Mouse (Mus musculus): Measurements from ENCODE around the gene E2f7.
"Not testable (repeated sequence)": the region's sequence is repeated elsewhere in the genome, so short reads cannot be mapped to it uniquely, and the experiment has no call there.

Gene E2f7

DNA sequence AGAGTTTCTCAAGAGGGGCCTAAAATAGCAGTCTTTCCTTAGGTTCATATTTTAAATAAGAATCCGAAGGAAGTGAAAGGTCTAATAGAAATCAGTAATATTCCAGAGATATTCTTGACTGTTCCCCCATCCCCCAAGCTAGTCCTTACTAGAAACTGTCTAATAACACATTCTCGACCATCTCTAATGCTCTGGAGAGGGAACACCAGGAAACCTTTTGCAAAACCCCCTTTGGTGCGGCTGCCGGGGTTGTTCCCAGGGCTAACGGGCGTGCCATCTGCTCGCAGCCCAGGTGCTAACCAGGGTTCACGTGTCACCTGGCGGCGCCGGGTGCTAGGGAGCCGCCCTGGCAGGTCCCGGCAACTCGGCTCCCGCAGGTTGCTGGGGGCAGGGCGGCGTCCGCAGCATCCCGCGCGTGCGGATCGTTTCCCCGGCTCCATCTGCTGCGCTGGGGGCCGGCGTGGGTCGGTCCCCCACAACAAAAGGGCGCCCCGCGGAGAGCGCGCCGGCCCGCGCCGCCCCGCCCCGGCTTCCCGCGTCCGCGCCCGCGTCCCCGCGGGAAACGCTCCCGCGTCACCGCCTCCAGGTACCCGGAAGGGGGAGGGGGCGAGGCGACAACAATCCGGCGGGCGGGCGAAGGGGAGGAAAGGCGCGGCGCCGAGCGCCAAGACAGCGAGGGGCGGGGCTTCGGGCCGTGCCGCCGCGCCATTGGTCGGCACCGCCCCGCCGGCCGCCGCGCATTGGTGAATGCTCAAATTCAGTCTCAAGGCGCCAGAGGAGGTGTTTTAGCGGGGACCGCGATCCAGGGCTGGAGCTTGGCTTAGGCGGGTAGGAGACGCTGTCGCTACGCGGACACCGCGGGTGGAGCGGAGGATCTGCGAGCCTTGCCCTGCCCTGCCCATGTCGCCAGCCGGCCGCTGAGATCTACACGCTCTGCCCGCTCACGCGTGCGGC lies at the start of gene E2f7:
Gene E2f7 (plus strand): TSS at position 754 of the 954 bp plus-strand sequence.
- DNase-seq (ENCODE audit: low spot score in 2 of 2), result peak; percentile 94 to 95

GRCm38 (mm10) chr10:110701276-110701675 lies 44.0 kb upstream of the E2f7 start:
- DNase-seq (ENCODE audit: low spot score in 2 of 2), result no peak

GRCm38 (mm10) chr10:110705672-110706071 lies 39.6 kb upstream of the E2f7 start:
- no peak for DNase-seq (ENCODE audit: low spot score in 2 of 2)

DNA sequence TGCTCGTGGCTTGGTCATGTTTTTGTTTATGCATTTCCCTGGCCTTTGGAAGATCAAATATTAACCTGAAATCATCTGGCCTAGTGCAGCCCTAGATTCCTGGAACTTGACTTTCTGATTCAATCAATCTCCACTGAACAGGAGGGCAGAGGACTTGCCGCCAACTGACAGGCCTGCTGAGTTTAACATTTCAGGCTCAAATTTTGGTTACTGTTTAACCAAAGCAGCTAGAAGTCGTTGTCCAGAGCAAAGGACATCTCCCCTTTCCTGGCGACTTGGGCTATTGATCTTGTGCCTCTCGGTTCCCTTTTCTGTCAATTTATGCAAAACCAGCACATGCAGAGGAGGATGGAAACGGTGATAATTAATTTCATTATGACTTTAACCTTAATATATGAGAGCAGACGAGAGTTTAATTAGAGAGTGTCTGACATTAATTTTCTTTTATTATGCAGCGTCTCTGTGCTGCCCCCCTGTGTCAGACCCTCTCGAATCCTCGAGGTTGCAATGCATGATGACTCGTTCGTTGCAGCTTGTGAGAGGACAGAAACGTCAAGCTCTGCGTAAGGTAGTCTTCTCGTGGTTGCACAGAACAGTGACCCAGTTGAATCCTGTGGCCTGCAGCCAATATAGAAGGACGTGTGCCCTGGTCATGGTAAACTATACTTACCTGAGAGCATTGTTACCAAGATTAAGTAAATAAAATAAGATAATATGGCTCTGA lies 37.7 kb upstream of the E2f7 start:
- DNase-seq (ENCODE audit: low spot score in 2 of 2), result peak in 1 of 2 experiments; percentile 38

DNA sequence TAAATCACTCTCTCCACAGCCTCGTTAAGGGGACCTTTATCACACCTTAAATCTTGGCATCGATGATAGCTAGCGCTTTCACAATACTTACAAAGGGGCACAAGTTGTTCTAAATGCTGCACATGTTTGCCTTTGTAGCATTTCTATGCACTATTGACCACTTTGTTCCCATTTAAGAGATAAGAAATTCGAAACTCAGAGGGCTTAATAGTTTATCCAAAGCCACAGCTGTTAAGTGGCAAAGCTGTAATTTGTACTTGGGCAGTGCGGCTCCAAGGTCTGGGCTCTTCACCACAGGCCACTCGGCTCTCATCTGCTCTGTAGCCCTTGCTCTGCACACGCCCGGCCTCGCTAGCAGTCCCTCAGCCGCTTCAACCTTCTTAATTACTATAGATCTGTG lies 28.4 kb upstream of the E2f7 start:
- DNase-seq (ENCODE audit: low spot score in 2 of 2), result no peak

DNA sequence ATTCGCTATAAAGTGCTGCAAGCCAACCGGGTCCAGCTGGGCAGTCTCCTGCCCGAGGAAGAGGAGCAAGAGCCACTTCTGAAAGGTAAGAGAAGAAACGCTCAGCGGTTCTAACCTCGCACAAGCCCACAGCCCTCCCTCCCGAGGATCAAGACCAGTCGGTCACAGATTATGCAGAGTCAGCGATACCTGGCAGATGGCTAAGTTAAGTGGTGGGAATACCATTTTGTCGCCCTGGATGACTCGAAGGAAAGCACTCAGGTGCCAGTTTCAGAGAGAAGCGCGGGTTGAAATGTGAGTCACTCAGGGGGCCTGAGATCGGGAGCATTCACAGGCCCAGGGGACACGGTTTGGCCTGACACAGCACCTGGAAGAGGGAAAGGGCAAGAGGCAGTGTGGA lies 18.8 kb upstream of the E2f7 start:
- no peak for DNase-seq (ENCODE audit: low spot score in 2 of 2)

DNA sequence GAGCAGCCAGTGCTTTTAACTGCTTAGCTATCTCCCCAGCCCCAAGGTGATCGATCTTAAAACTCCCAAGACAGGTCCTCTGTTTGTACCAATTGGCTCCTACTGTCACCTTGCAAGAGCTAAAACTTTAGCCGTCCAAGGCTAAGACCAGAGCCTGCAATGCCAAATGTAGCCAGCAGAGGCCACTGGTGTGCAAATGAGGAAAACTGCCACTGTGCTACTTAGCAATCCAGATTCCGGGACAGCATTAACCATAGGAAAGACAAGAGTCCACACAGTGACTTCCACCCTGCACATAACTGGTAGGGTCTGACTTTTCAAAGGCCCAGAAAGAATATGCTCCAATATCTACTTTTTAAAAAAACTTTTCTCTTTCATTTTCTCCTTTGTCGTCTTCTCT lies 17.4 kb upstream of the E2f7 start:
- DNase-seq (ENCODE audit: low spot score in 2 of 2), result no peak

GRCm38 (mm10) chr10:110733343-110733742 lies 11.9 kb upstream of the E2f7 start:
- peak; percentile 50 to 82 for DNase-seq (ENCODE audit: low spot score in 2 of 2)

DNA sequence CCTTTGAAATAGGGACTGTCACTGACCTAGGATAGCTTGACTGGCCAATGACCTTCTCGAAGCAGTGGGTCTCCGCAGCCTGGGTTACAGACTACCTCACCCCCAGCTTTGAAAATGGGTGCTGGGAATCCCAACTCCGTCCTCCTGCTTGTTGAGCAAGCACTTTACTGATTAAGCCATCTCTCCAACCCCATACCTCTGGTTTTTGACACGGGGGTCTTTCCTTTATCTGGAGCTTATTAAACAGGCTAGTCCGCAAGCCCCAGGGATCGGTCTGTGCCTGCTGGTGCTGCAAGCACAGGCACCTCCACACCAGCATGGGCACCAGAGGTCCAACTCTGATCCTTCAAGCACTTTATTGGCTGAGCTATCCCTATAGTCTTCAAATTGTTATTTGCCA lies 1.5 kb upstream of the E2f7 start:
- DNase-seq (ENCODE audit: low spot score in 2 of 2), result no peak

GRCm38 (mm10) chr10:110744120-110744519 lies 1.1 kb upstream of the E2f7 start:
- DNase-seq (ENCODE audit: low spot score in 2 of 2), result no peak

DNA sequence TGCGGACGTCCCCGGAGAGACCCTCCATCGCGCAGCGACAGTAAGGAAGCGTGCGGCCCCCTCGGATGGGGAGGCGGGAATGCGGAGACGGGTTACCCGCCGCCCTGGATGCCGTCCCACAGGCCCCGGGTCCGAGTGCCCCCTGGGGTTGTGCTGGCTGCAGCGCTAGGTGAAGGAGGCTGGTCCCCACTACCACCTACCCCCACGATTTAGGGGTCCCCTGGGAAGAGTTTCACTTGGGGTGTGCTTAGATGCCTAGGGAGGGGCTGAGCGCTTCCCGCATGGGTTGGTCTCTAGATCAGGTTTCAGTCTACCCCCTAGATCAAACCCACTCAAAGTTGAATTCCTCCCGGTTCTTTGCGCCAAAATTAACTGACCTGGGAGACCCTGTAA lies 397 bp downstream of the E2f7 start:
- no peak for DNase-seq (ENCODE audit: low spot score in 2 of 2)

- no peak for DNase-seq (ENCODE audit: low spot score in 2 of 2)
Observed at GRCm38 (mm10) chr10:110749081-110749480, 3.8 kb downstream of the E2f7 start.

- DNase-seq (ENCODE audit: low spot score in 2 of 2), result no peak
Observed at GRCm38 (mm10) chr10:110749510-110750305, 4.5 kb downstream of the E2f7 start.

- no peak for DNase-seq (ENCODE audit: low spot score in 2 of 2)
Observed at GRCm38 (mm10) chr10:110752849-110753248, 7.6 kb downstream of the E2f7 start.

GRCm38 (mm10) chr10:110755556-110755955 lies 10.3 kb downstream of the E2f7 start:
- DNase-seq (ENCODE audit: low spot score in 2 of 2), result no peak

GRCm38 (mm10) chr10:110756271-110756793 lies 11.1 kb downstream of the E2f7 start:
- no peak for DNase-seq (ENCODE audit: low spot score in 2 of 2)

DNA sequence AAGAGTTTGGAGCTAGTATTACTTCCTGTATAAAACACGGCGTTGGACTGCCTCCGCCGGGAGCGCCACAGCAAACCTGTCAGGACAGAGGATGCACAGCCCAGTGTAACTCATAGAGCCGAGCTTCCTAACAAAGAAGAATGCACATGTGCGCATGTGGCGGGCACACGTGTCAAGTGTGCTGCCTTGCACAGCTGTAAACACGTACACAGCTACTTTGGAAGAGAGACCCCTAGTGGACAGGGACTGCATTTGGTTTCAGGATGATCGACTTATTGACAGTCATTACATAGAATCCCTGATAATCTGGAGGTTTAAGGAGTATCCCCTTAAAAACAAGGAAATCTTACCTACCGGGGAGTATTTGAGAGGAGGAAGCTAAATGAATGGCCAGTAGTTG lies 15.3 kb downstream of the E2f7 start:
- DNase-seq (ENCODE audit: low spot score in 2 of 2), result not testable (repeated sequence)

GRCm38 (mm10) chr10:110762134-110762884 lies 17.1 kb downstream of the E2f7 start:
- no peak for DNase-seq (ENCODE audit: low spot score in 2 of 2)

DNA sequence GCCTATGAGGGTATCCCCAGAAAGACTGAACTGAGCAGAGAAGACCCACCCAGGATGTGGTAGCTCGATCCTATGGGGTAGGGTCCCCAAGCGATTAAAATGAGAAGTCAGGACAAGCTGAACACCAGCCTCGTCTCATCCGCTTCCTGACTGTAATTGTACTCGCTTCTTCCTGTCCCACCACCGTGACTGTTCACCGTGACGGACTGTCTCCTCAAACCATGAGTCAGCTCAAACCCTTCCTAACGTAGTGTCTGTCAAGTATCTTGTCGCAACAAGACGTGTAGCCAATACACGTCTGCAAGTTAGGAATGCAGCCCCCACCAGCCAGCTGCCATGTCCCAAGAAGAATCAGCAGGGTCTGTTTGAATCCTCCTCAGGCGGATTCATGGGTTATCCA lies 18.2 kb downstream of the E2f7 start:
- no peak for DNase-seq (ENCODE audit: low spot score in 2 of 2)

DNA sequence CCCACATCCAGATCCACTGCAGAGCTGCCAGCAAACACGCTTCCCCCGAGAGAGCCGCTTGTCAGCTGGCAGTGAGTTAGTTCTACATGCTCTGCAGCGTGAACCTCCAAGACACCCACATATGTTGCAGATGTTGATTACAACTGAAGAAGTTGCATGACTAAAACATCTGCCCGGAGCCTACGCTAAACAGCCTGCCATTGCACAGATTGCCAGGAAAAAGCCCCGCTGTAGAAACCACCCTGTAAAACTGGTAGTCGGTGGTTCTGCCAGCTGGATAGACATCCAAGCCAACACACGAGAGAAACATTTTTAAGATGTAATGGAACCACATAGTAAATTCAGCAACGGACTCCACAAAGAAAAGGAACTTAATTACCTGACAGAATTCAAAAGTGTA lies 24.3 kb downstream of the E2f7 start:
- peak; percentile 48 to 64 for DNase-seq (ENCODE audit: low spot score in 2 of 2)

DNA sequence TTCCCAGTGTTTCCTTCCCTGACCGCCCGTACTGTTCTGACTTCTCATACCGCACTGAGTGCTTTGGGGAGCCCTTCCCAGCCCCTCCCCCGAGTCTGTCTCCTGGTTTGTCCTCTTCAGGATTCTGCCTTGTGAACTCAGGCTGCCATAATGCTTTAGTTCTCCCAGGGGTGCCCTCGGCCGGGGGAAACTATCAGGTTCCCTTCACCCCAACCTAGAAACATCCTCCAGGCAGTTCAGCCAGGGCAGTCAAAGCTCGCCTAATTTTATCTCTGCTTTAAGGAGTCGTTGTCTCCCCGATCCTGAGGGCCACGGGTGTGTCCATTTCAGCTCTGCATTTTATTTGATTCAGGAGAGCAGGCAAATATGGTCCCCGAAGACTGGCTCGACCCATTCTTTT lies 28.0 kb downstream of the E2f7 start:
- DNase-seq (ENCODE audit: low spot score in 2 of 2), result no peak

Data from right cerebral cortex, postnatal 10 days (tissue).